29 mouse cellular contexts compared by ENCODE assay signal in the genomic region with DNA sequence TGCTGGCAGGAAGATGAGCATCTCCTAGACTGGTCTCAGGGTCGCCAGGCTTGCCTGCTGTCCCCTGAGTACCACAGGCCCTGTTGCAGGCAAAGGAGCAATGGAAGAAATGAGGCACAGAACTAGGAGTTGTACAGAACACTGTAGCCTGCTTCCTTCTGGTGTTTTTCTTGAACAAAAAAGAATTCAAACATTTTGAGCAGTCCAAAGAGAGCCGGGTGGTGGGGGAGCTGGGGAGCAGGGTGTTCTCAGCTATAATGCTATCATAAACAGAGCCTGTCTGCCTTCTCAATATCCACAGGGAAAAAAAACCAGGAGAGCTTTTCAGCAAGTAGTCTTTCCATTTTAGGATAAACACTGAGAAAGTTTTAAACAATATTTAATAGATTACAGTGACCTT. TPM values are rescaled to one million over a fixed set of nuclear protein-coding genes. Genes with fewer than 3 reads are reported as not detected.
DNase-seq lines count a peak whose midpoint lies in the region; ATAC-seq and TF ChIP-seq lines count a peak whose summit lies in the region.
"Had no signal": no experiment of that assay in that cellular context is flagged by ENCODE, and none has a peak within 500 bp of the region (broad histone marks: within the 10 kb centered on the region; RNA-seq: fewer than 3 reads in every experiment).

No protein-coding gene starts in this region.

- H3K27ac ChIP-seq in kidney, embryonic 14.5 days (ENCODE audit: low read depth, low read length) = no peak overlapping the region
- no peak overlapping the region for H3K27ac ChIP-seq in kidney, adult 2 months (ENCODE audit: insufficient read depth, low read depth, low read length)
- H3K27ac ChIP-seq in stomach, embryonic 15.5 days = peak overlapping the region; percentile 86
- H3K27ac ChIP-seq: forebrain, embryonic 13.5 days; hindbrain, embryonic 14.5 days; left cerebral cortex, adult 2 months; limb, embryonic 13.5 days; midbrain, embryonic 13.5 days had no signal

- 61% methylated on average over 2 of the region's 2 CpGs for WGBS in kidney, embryonic 14.5 days
- 83% methylated on average over 2 of the region's 2 CpGs for whole genome bisulfite sequencing in kidney, adult 2 months
- 46% methylated on average over 2 of the region's 2 CpGs for WGBS in stomach, embryonic 15.5 days

- no peaks in the 10 kb centered on the region for H3K27me3 ChIP-seq in kidney, embryonic 14.5 days (ENCODE audit: control insufficient read depth, insufficient read depth, low read length)
- no peaks in the 10 kb centered on the region for H3K27me3 ChIP-seq in kidney, adult 2 months (replicated peaks; ENCODE audit: control insufficient read depth, insufficient read depth, low read length)
- no peaks in the 10 kb centered on the region for H3K27me3 ChIP-seq in stomach, embryonic 15.5 days (replicated peaks)
- H3K27me3 ChIP-seq: CH12.LX; forebrain, embryonic 13.5 days; heart, embryonic 12.5 days; midbrain, embryonic 13.5 days had no signal

- peak; percentile 30 for DNase-seq in adrenal gland, adult 2 months
- DNase-seq in adrenal gland, postnatal 14 days = no peak
- DNase-seq in kidney, adult 2 months = no peak
- peak; percentile 33 for DNase-seq in brain, adult 2 months (ENCODE audit: low read depth, low spot score)
- DNase-seq in left cerebral cortex, adult 9 months (ENCODE audit: low spot score in 2 of 2) = no peak
- no peak for DNase-seq in cerebellum, postnatal 25 days
- DNase-seq: adrenal gland, adult 8-10 months; cerebellum, adult 18-20 months; cerebellum, postnatal 14 days; gastrocnemius, postnatal 25 days; heart, adult 18-20 months; kidney, adult 9 months; kidney, postnatal 14 days; lung, postnatal 36 days; right cerebral cortex, postnatal 25 days; thymus, adult 18-20 months; thymus, postnatal 25 days had no signal

- H3K9ac ChIP-seq in kidney, embryonic 14.5 days (ENCODE audit: low read depth, low read length) = 0 out of 2 replicates have a peak overlapping the region, but pooled peaks have one; percentile 4
- H3K9ac ChIP-seq in stomach, embryonic 15.5 days = no peak overlapping the region
- H3K9ac ChIP-seq: forebrain, embryonic 13.5 days; heart, embryonic 12.5 days; hindbrain, embryonic 14.5 days; limb, embryonic 13.5 days; midbrain, embryonic 13.5 days had no signal

- H3K4me1 ChIP-seq in kidney, embryonic 14.5 days (ENCODE audit: control insufficient read depth, insufficient read depth, low read length) = 0 out of 2 replicates have a peak, but pooled peaks cover 12% of the 10 kb centered on the region
- no peaks in the 10 kb centered on the region; the same call in 1 of the 2 replicates for H3K4me1 ChIP-seq in kidney, adult 2 months (ENCODE audit: control insufficient read depth, insufficient read depth, low read length)
- H3K4me1 ChIP-seq in stomach, embryonic 15.5 days = peaks cover 6% of the 10 kb centered on the region
- H3K4me1 ChIP-seq: forebrain, embryonic 13.5 days; midbrain, embryonic 13.5 days had no signal

- H3K4me3 ChIP-seq in kidney, embryonic 14.5 days (ENCODE audit: low read length) = no peak overlapping the region
- H3K4me3 ChIP-seq in kidney, adult 2 months (ENCODE audit: insufficient read depth, low read depth, low read length) = no peak overlapping the region
- H3K4me3 ChIP-seq in stomach, embryonic 15.5 days (replicated peaks) = no peak overlapping the region
- H3K4me3 ChIP-seq: forebrain, embryonic 13.5 days; heart, embryonic 12.5 days; left cerebral cortex, adult 2 months; limb, embryonic 13.5 days; midbrain, embryonic 13.5 days had no signal

- no peaks in the 10 kb centered on the region for H3K36me3 ChIP-seq in kidney, embryonic 14.5 days (ENCODE audit: control insufficient read depth, insufficient read depth, low read length)
- no peaks in the 10 kb centered on the region for H3K36me3 ChIP-seq in kidney, adult 2 months (ENCODE audit: control insufficient read depth, insufficient read depth, low read length)
- H3K36me3 ChIP-seq in stomach, embryonic 15.5 days = no peaks in the 10 kb centered on the region
- H3K36me3 ChIP-seq: heart, embryonic 12.5 days; limb, embryonic 13.5 days; midbrain, embryonic 13.5 days had no signal

- H3K4me2 ChIP-seq in kidney, embryonic 14.5 days (replicated peaks; ENCODE audit: low read depth, low read length) = no peak overlapping the region
- no peak overlapping the region for H3K4me2 ChIP-seq in stomach, embryonic 15.5 days
- H3K4me2 ChIP-seq: forebrain, embryonic 13.5 days; heart, embryonic 12.5 days; hindbrain, embryonic 14.5 days; limb, embryonic 13.5 days; liver, embryonic 11.5 days; midbrain, embryonic 13.5 days had no signal

- no peak for ATAC-seq in kidney, embryonic 14.5 days (ENCODE audit: low FRiP score, low TSS enrichment)
- ATAC-seq in stomach, embryonic 15.5 days (ENCODE audit: insufficient read depth, low FRiP score, low read depth) = no peak
- ATAC-seq: activated CD4-positive, CD25-positive, alpha-beta regulatory T cell, adult 4 months; forebrain, embryonic 13.5 days; midbrain, embryonic 13.5 days had no signal

- TF ChIP-seq CTCF in kidney, adult 2 months (conservative IDR thresholded peaks at IDR 0.05; ENCODE audit: insufficient read depth, insufficient read length, low read depth, low read length) = no peak

- no peaks in the 10 kb centered on the region for H3K9me3 ChIP-seq in kidney, embryonic 14.5 days (ENCODE audit: control insufficient read depth, low read length)
- no peaks in the 10 kb centered on the region for H3K9me3 ChIP-seq in stomach, embryonic 15.5 days
- H3K9me3 ChIP-seq: forebrain, embryonic 13.5 days; heart, embryonic 12.5 days; limb, embryonic 13.5 days; midbrain, embryonic 13.5 days had no signal

- no peak for TF ChIP-seq POLR2A in kidney, adult 2 months (IDR thresholded peaks at IDR 0.05; ENCODE audit: low read depth, low read length)

RNA-seq across cellular contexts. Expression of a gene that starts 43.1 kb away (rescaled TPM):
- 10 to 100 TPM; 40.0 to 41.8 TPM for total RNA-seq in adrenal gland, adult 2 months (2021)
- 27.5 and 29.7 TPM in 2 replicates for polyA plus RNA-seq in adrenal gland, adult 2 months (2012; rRNA removed)
- total RNA-seq in adrenal gland, postnatal 14 days (2021) = 42.2 and 43.4 TPM in 2 replicates
- 51.7 and 67.9 TPM in 2 replicates for polyA plus RNA-seq in kidney, embryonic 14.5 days (2014; fragmentation: Nextera tagmentation; extraction: Ambion mirVana)
- polyA plus RNA-seq in kidney, adult 2 months (2012; rRNA removed) = 32.1 and 35.5 TPM in 2 replicates
- polyA plus RNA-seq in stomach, embryonic 15.5 days (2015; fragmentation: Nextera tagmentation; extraction: Ambion mirVana) = 54.6 and 64.1 TPM in 2 replicates

RNA-seq across cellular contexts. Expression of a gene that starts 49.0 kb away (rescaled TPM):
- 10 to 100 TPM in 1 of 2 experiments, 1 to 10 TPM in 1; 8.6 to 13.0 TPM for total RNA-seq in adrenal gland, adult 2 months (2021)
- 25.7 and 39.3 TPM in 2 replicates for polyA plus RNA-seq in adrenal gland, adult 2 months (2012; rRNA removed)
- total RNA-seq in adrenal gland, postnatal 14 days (2021) = 9.7 and 18.1 TPM in 2 replicates
- polyA plus RNA-seq in kidney, embryonic 14.5 days (2014; fragmentation: Nextera tagmentation; extraction: Ambion mirVana) = 1.6 and 1.8 TPM in 2 replicates
- polyA plus RNA-seq in kidney, adult 2 months (2012; rRNA removed) = 3.8 and 5.7 TPM in 2 replicates
- polyA plus RNA-seq in stomach, embryonic 15.5 days (2015; fragmentation: Nextera tagmentation; extraction: Ambion mirVana) = 4.5 and 5.7 TPM in 2 replicates

RNA-seq across cellular contexts. Expression of a gene that starts 58.0 kb away (rescaled TPM):
- 1 to 10 TPM; 5.6 to 7.3 TPM for total RNA-seq in adrenal gland, adult 2 months (2021)
- 2.3 and 3.2 TPM in 2 replicates for polyA plus RNA-seq in adrenal gland, adult 2 months (2012; rRNA removed)
- total RNA-seq in adrenal gland, postnatal 14 days (2021) = 5.3 and 7.1 TPM in 2 replicates
- 6.0 and 6.3 TPM in 2 replicates for polyA plus RNA-seq in kidney, embryonic 14.5 days (2014; fragmentation: Nextera tagmentation; extraction: Ambion mirVana)
- polyA plus RNA-seq in kidney, adult 2 months (2012; rRNA removed) = 0.94 and 1.4 TPM in 2 replicates
- polyA plus RNA-seq in stomach, embryonic 15.5 days (2015; fragmentation: Nextera tagmentation; extraction: Ambion mirVana) = 4.7 and 5.4 TPM in 2 replicates
- total RNA-seq: gastrocnemius, adult 18-20 months; gastrocnemius, postnatal 25 days had no signal

Comparison
In these comparisons a context has a peak if more than half of its experiments do, and no peak if none do; other contexts are left out.
1. DNase-seq: peak in adrenal gland, adult 2 months (single experiment) and brain, adult 2 months (single experiment); none in adrenal gland, postnatal 14 days (single experiment), kidney, adult 2 months (single experiment), left cerebral cortex, adult 9 months (0 of 2) and cerebellum, postnatal 25 days (0 of 2).